10 mouse cellular contexts compared by ENCODE assay signal in genomic region chr9:121928498-121928897, GRCm38 (mm10). TPM values are rescaled to one million over a fixed set of nuclear protein-coding genes. Genes with fewer than 3 reads are reported as not detected.
DNase-seq lines count a peak whose midpoint lies in the region; ATAC-seq and TF ChIP-seq lines count a peak whose summit lies in the region.
"Had no signal": no experiment of that assay in that cellular context is flagged by ENCODE, and none has a peak within 500 bp of the region (broad histone marks: within the 10 kb centered on the region; RNA-seq: fewer than 3 reads in every experiment).

No protein-coding gene starts in this region.

- no peak for TF ChIP-seq POLR2A in lung, adult 2 months (IDR thresholded peaks at IDR 0.05; ENCODE audit: borderline replicate concordance, extremely low read depth, low read depth, low read length)

- H3K27me3 ChIP-seq in midbrain, embryonic 14.5 days (ENCODE audit: control insufficient read depth, insufficient read depth, low read length), result no peaks in the 10 kb centered on the region
- H3K27me3 ChIP-seq in midbrain, embryonic 15.5 days (replicated peaks), result no peaks in the 10 kb centered on the region
- H3K27me3 ChIP-seq: hindbrain, embryonic 15.5 days had no signal

- 25% methylated on average over 2 of the region's 2 CpGs for WGBS in midbrain, embryonic 14.5 days
- 26% methylated on average over 2 of the region's 2 CpGs for WGBS in midbrain, embryonic 15.5 days
- 28% methylated on average over 2 of the region's 2 CpGs for WGBS in lung, adult 2 months

- ATAC-seq in midbrain, embryonic 14.5 days (ENCODE audit: low FRiP score, low TSS enrichment), result no peak
- no peak; the same call in 1 of the 2 replicates for ATAC-seq in midbrain, embryonic 15.5 days (replicated peaks)
- ATAC-seq in hematopoietic stem cell, adult 5-6 weeks (replicated peaks in 1 of 2; ENCODE audit: insufficient read depth in 1 of 2, low FRiP score in 2 of 2, low TSS enrichment in 1 of 2, low read depth in 1 of 2, poor library complexity in 2 of 2, severe bottlenecking in 2 of 2), result peak; percentile 73; a peak in 3 of 4 replicates

- no peak overlapping the region for H3K9ac ChIP-seq in midbrain, embryonic 14.5 days (replicated peaks; ENCODE audit: low read length)
- no peak overlapping the region for H3K9ac ChIP-seq in midbrain, embryonic 15.5 days
- H3K9ac ChIP-seq: hindbrain, embryonic 15.5 days had no signal

- H3K27ac ChIP-seq in midbrain, embryonic 14.5 days (replicated peaks; ENCODE audit: low read depth, low read length), result no peak overlapping the region
- H3K27ac ChIP-seq in midbrain, embryonic 15.5 days, result no peak overlapping the region
- H3K27ac ChIP-seq: hindbrain, embryonic 15.5 days had no signal

- no peaks in the 10 kb centered on the region for H3K36me3 ChIP-seq in midbrain, embryonic 14.5 days (ENCODE audit: control insufficient read depth, insufficient read depth, low read length)
- no peaks in the 10 kb centered on the region for H3K36me3 ChIP-seq in midbrain, embryonic 15.5 days (replicated peaks)
- H3K36me3 ChIP-seq: hindbrain, embryonic 15.5 days had no signal

- no peak overlapping the region for H3K4me2 ChIP-seq in midbrain, embryonic 14.5 days (ENCODE audit: low read length)
- H3K4me2 ChIP-seq in midbrain, embryonic 15.5 days, result no peak overlapping the region
- H3K4me2 ChIP-seq: hindbrain, embryonic 15.5 days had no signal

- TF ChIP-seq CTCF in lung, adult 2 months (IDR thresholded peaks at IDR 0.05; ENCODE audit: insufficient read depth, low read length), result peak; percentile 96

- no peaks in the 10 kb centered on the region for H3K4me1 ChIP-seq in midbrain, embryonic 14.5 days (ENCODE audit: control insufficient read depth, insufficient read depth, low read length)
- no peaks in the 10 kb centered on the region for H3K4me1 ChIP-seq in midbrain, embryonic 15.5 days
- H3K4me1 ChIP-seq in lung, adult 2 months (ENCODE audit: control insufficient read depth, insufficient read depth, low read length), result no peaks in the 10 kb centered on the region
- H3K4me1 ChIP-seq: hindbrain, embryonic 15.5 days had no signal

- DNase-seq in adrenal gland, postnatal 10 days, result peak; percentile 62
- DNase-seq in adrenal gland, adult 8-10 months, result no peak
- peak; percentile 76 for DNase-seq in midbrain, embryonic 14.5 days
- peak; percentile 52 to 73 for DNase-seq in cerebellum, postnatal 25 days
- DNase-seq in lung, adult 2 months, result peak; percentile 50
- DNase-seq in right cerebral cortex, postnatal 4 days, result peak; percentile 61

- H3K4me3 ChIP-seq in midbrain, embryonic 14.5 days (replicated peaks; ENCODE audit: low read depth, low read length), result no peak overlapping the region
- H3K4me3 ChIP-seq in midbrain, embryonic 15.5 days, result no peak overlapping the region
- no peak overlapping the region for H3K4me3 ChIP-seq in lung, adult 2 months (replicated peaks; ENCODE audit: extremely low read depth, low read depth, low read length)
- H3K4me3 ChIP-seq: hindbrain, embryonic 15.5 days; myocyte had no signal

- no peaks in the 10 kb centered on the region for H3K9me3 ChIP-seq in midbrain, embryonic 14.5 days (ENCODE audit: control insufficient read depth, low read length)
- H3K9me3 ChIP-seq in midbrain, embryonic 15.5 days, result no peaks in the 10 kb centered on the region
- H3K9me3 ChIP-seq: hindbrain, embryonic 15.5 days had no signal

RNA-seq across cellular contexts. Expression of gene Cyp8b1, which starts 12.4 kb away (rescaled TPM):
- total RNA-seq in adrenal gland, postnatal 10 days (2021), result 10 to 100 TPM; 16.2 to 27.8 TPM
- under 1 TPM; 0.54 to 0.84 (median 0.72) TPM for total RNA-seq in adrenal gland, adult 8-10 months (2022)
- not detected in 2 replicates for polyA plus RNA-seq in midbrain, embryonic 14.5 days (2014; fragmentation: Nextera tagmentation; extraction: Ambion mirVana)
- not detected in 2 replicates for polyA plus RNA-seq in midbrain, embryonic 15.5 days (2015; fragmentation: Nextera tagmentation; extraction: Ambion mirVana)
- not detected in 2 replicates for total RNA-seq in hematopoietic stem cell, adult 5-6 weeks (2017)
- polyA plus RNA-seq in lung, adult 2 months (2012; rRNA removed), result 0.90 and 1.1 TPM in 2 replicates
- polyA plus RNA-seq: hindbrain, embryonic 15.5 days; myocyte had no signal

RNA-seq across cellular contexts. Expression of gene Fam198a, which starts 22.3 kb away (rescaled TPM):
- 1 to 10 TPM; 3.9 to 5.6 TPM for total RNA-seq in adrenal gland, postnatal 10 days (2021)
- total RNA-seq in adrenal gland, adult 8-10 months (2022), result 1 to 10 TPM; 1.8 to 2.7 (median 2.3) TPM
- 0.80 and 0.81 TPM in 2 replicates for polyA plus RNA-seq in midbrain, embryonic 14.5 days (2014; fragmentation: Nextera tagmentation; extraction: Ambion mirVana)
- 1.7 and 2.2 TPM in 2 replicates for polyA plus RNA-seq in midbrain, embryonic 15.5 days (2015; fragmentation: Nextera tagmentation; extraction: Ambion mirVana)
- total RNA-seq in hematopoietic stem cell, adult 5-6 weeks (2017), result 0.38 TPM in 1 of 2 replicates, not detected in the other
- polyA plus RNA-seq in lung, adult 2 months (2012; rRNA removed), result 5.8 and 8.4 TPM in 2 replicates

RNA-seq across cellular contexts. Expression of gene Ackr2, which starts 30.3 kb away (rescaled TPM):
- total RNA-seq in adrenal gland, postnatal 10 days (2021), result 1 to 10 TPM; 3.0 to 3.4 TPM
- 1 to 10 TPM in 1 of 4 experiments, under 1 TPM in 3; 0.77 to 2.1 (median 0.88) TPM for total RNA-seq in adrenal gland, adult 8-10 months (2022)
- 3.2 and 4.5 TPM in 2 replicates for polyA plus RNA-seq in midbrain, embryonic 14.5 days (2014; fragmentation: Nextera tagmentation; extraction: Ambion mirVana)
- 2.8 and 3.5 TPM in 2 replicates for polyA plus RNA-seq in midbrain, embryonic 15.5 days (2015; fragmentation: Nextera tagmentation; extraction: Ambion mirVana)
- not detected in 2 replicates for total RNA-seq in hematopoietic stem cell, adult 5-6 weeks (2017)
- 43.2 and 46.8 TPM in 2 replicates for polyA plus RNA-seq in lung, adult 2 months (2012; rRNA removed)

Comparison
In these comparisons a context has a peak if more than half of its experiments do, and no peak if none do; other contexts are left out.
1. RNA of gene Cyp8b1, which starts 12.4 kb away (total RNA-seq): 16.2 to 27.8 TPM in adrenal gland, postnatal 10 days; 0.54 to 0.84 TPM in adrenal gland, adult 8-10 months and not detected in hematopoietic stem cell, adult 5-6 weeks; every median in the first group is over 4 times any median in the second.
2. ATAC-seq: peak in hematopoietic stem cell, adult 5-6 weeks (2 of 2); none in midbrain, embryonic 14.5 days (single experiment) and midbrain, embryonic 15.5 days (single experiment).